Mouse (Mus musculus) myocyte (in vitro differentiated cells): ENCODE measurements at regions not wholly inside any gene's neighbourhood (a gene's known extent, or its start where the extent isn't known, plus 50 kb on each side); places are given as distances from the start of the nearest gene placed in this dataset.

Source experiments
- H3K27me3 ChIP-seq: one replicate; pipeline ENCODE4 v1.6.1; 2011; ENCODE audit not compliant: control insufficient read depth, insufficient read depth, insufficient read length
- H3K36me3 ChIP-seq: one replicate; pipeline ENCODE4 v1.6.1; 2011; ENCODE audit not compliant: control insufficient read depth, insufficient read depth
- H3K4me2 ChIP-seq: one replicate; pipeline ENCODE4 v1.6.1; 2011; ENCODE audit warnings: low read depth, control low read depth
- H3K4me3 ChIP-seq: one replicate; pipeline ENCODE4 v1.5.1; 2011; ENCODE audit warnings: mild to moderate bottlenecking, control low read depth, moderate library complexity
- H3K79me2 ChIP-seq: one replicate; pipeline ENCODE4 v1.6.1; 2011; ENCODE audit not compliant: control insufficient read depth, insufficient read depth
- H3ac ChIP-seq: one replicate; pipeline ENCODE4 v1.6.1; 2011; ENCODE audit not compliant: control insufficient read depth, insufficient read length
- CEBPB ChIP-seq: IDR thresholded peaks from 2 replicates; pipeline ENCODE4 v1.6.1; 2011; ENCODE audit warnings: mild to moderate bottlenecking, moderate library complexity; ENCODE audit not compliant: poor library complexity, insufficient read depth, severe bottlenecking
- E2F4 ChIP-seq: IDR thresholded peaks from one replicate; pipeline ENCODE4 v1.6.1; 2011; ENCODE audit warnings: mild to moderate bottlenecking, control low read depth, moderate library complexity; ENCODE audit not compliant: insufficient read depth
- MAX ChIP-seq: IDR thresholded peaks from one replicate; pipeline ENCODE4 v1.6.1; 2011; ENCODE audit warnings: low read depth, mild to moderate bottlenecking, control low read depth
- MYOD1 ChIP-seq, 3 experiments: IDR thresholded peaks; one replicate each; pipeline ENCODE4 v1.6.1; 2011; ENCODE audit warnings: control low read depth in 2 of 3, low read depth in 2 of 3, mild to moderate bottlenecking in 2 of 3, moderate library complexity in 1 of 3; ENCODE audit not compliant: insufficient read length in 2 of 3, control insufficient read depth in 1 of 3
- MYOG ChIP-seq, 3 experiments: IDR thresholded peaks; one replicate each; pipeline ENCODE4 v1.6.1; 2011; ENCODE audit warnings: control low read depth in 2 of 3, low read depth in 2 of 3, mild to moderate bottlenecking in 2 of 3; ENCODE audit not compliant: insufficient read length in 2 of 3, control insufficient read depth in 1 of 3, insufficient read depth in 1 of 3
- POLR2A ChIP-seq: IDR thresholded peaks from one replicate; pipeline ENCODE4 v1.6.1; 2011; ENCODE audit warnings: low read depth, mild to moderate bottlenecking, control low read depth, moderate library complexity; ENCODE audit not compliant: insufficient read length
- POLR2AphosphoS2 ChIP-seq: IDR thresholded peaks from one replicate; pipeline ENCODE4 v1.6.1; 2011; ENCODE audit warnings: low read depth, control low read depth; ENCODE audit not compliant: insufficient read length
- REST ChIP-seq: IDR thresholded peaks from one replicate; pipeline ENCODE4 v1.6.1; 2011; ENCODE audit warnings: mild to moderate bottlenecking, control low read depth, moderate library complexity; ENCODE audit not compliant: insufficient read depth, insufficient read length
- SRF ChIP-seq: IDR thresholded peaks from one replicate; pipeline ENCODE4 v1.6.1; 2011; ENCODE audit warnings: low read depth; ENCODE audit not compliant: control insufficient read depth, insufficient read length
- TCF12 ChIP-seq: IDR thresholded peaks from one replicate; pipeline ENCODE4 v1.6.1; 2011; ENCODE audit warnings: mild to moderate bottlenecking, control low read depth; ENCODE audit not compliant: poor library complexity, insufficient read depth, severe bottlenecking
- TCF3 ChIP-seq: IDR thresholded peaks from one replicate; pipeline ENCODE4 v1.6.1; 2011; ENCODE audit warnings: low read depth, control low read depth; ENCODE audit not compliant: insufficient read length

GRCm38 (mm10) chr11:71891181-71891580 lies 141.5 kb downstream of the Wscd1 start:
- H3K79me2 ChIP-seq, result no peaks in the 10 kb centered on the region
- TF ChIP-seq MAX, result no peak
- H3K4me3 ChIP-seq, result no peak overlapping the region
- no peaks in the 10 kb centered on the region for H3K36me3 ChIP-seq
- H3K4me2 ChIP-seq, result no peak overlapping the region
- H3K27me3 ChIP-seq, result peaks cover 5% of the 10 kb centered on the region
- no peak overlapping the region for H3ac ChIP-seq

DNA sequence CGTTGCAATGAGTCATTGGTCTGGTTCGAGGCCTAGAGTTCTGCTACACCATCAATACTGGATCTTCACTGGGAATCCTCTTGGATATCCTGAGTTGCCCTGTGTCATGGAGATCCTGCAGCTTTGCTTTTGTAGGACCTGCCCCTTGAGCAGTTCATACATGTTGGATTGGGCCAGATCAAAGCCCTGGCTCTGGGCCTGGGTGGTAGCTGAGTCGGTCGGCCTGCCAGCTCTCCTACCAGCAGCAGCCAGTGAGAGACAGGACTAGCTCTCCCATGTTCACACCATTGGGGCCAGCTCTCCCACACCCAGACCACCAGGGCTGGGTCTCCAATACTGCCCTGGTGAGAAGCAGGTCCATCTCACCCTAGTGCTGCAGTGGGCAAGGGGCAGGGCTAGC lies 139.4 kb downstream of the Wscd1 start:
- H3K27me3 ChIP-seq, result no peaks in the 10 kb centered on the region
- TF ChIP-seq MAX, result no peak
- TF ChIP-seq E2F4, result no peak
- no peak for TF ChIP-seq REST
- TF ChIP-seq CEBPB, result no peak
- TF ChIP-seq POLR2A, result no peak
- no peak for TF ChIP-seq SRF
- TF ChIP-seq POLR2AphosphoS2, result no peak
- TF ChIP-seq MYOG (IDR thresholded peaks at IDR 0.05; ENCODE audit: control insufficient read depth in 1 of 3, insufficient read depth in 1 of 3, insufficient read length in 2 of 3, low read depth in 2 of 3), result no peak
- TF ChIP-seq MYOD1 (IDR thresholded peaks at IDR 0.05; ENCODE audit: control insufficient read depth in 1 of 3, insufficient read length in 2 of 3, low read depth in 2 of 3), result no peak
- H3K36me3 ChIP-seq, result no peaks in the 10 kb centered on the region
- H3K4me3 ChIP-seq, result no peak overlapping the region
- H3ac ChIP-seq, result no peak overlapping the region
- no peak overlapping the region for H3K4me2 ChIP-seq
- H3K79me2 ChIP-seq, result no peaks in the 10 kb centered on the region

GRCm38 (mm10) chr11:71887211-71887610 lies 137.5 kb downstream of the Wscd1 start:
- Histone ChIP-seq H3K36me3 (no peaks in the 10 kb centered on the region), H3K27me3 (no peaks in the 10 kb centered on the region), H3K4me2 (no peak overlapping the region), H3K79me2 (no peaks in the 10 kb centered on the region), H3ac (no peak overlapping the region), H3K4me3 (no peak overlapping the region)
- no peak for TF ChIP-seq CEBPB
- no peak for TF ChIP-seq MAX
- no peak for TF ChIP-seq SRF
- no peak for TF ChIP-seq MYOD1 (IDR thresholded peaks at IDR 0.05; ENCODE audit: control insufficient read depth in 1 of 3, insufficient read length in 2 of 3, low read depth in 2 of 3)
- no peak for TF ChIP-seq POLR2AphosphoS2
- TF ChIP-seq TCF3, result no peak

GRCm38 (mm10) chr11:71886771-71887170 lies 137.1 kb downstream of the Wscd1 start:
- H3K4me3 ChIP-seq, result no peak overlapping the region
- H3K36me3 ChIP-seq, result no peaks in the 10 kb centered on the region
- TF ChIP-seq TCF12 (no peak), POLR2A (no peak), MAX (no peak), E2F4 (no peak), MYOG (IDR thresholded peaks at IDR 0.05; ENCODE audit: control insufficient read depth in 1 of 3, insufficient read depth in 1 of 3, insufficient read length in 2 of 3, low read depth in 2 of 3) (no peak)
- H3K4me2 ChIP-seq, result no peak overlapping the region
- H3K79me2 ChIP-seq, result no peaks in the 10 kb centered on the region
- no peak overlapping the region for H3ac ChIP-seq
- no peaks in the 10 kb centered on the region for H3K27me3 ChIP-seq

DNA sequence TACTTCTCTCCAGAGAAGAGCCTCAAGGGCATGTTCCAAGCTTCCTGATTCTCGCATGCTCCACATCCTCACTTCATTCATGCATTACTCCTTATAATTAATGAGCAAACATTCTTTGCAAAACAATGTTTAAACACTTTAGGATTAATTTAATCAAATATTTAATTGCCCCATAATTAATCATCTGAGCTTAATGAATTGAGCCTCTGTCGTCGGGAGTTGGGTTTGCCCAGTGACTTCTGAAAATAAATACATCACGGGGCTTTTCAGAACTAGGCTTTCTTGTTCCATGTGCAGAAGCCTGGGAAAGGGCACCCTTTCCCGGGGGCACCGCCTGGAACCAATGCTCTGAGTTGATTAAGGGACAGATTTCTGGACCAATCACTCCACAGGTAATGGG lies 135.1 kb downstream of the Wscd1 start:
- H3K36me3 ChIP-seq, result no peaks in the 10 kb centered on the region
- H3ac ChIP-seq, result no peak overlapping the region
- TF ChIP-seq POLR2A (no peak), POLR2AphosphoS2 (no peak), E2F4 (no peak), TCF12 (no peak)

DNA sequence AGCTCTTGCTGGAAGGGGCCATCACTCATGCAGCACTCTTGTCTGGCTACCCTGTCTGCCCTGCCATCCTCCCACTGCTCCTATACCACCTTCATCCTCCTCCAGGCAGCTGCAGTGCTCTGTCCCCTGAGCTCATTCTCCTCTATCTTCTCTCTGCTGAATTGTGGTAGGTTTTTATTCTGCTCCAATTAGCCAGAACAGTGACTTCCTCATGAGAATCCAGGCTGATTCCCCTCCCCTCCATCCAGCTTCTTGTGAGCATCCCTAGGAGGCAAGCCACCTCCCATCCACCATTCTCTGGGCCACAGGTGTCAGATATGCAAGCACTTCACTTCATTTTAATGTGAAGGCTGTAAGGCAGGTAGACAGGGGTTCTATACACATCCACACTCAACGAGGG lies 132.1 kb downstream of the Wscd1 start:
- H3K79me2 ChIP-seq, result no peaks in the 10 kb centered on the region
- H3K27me3 ChIP-seq, result no peaks in the 10 kb centered on the region
- H3ac ChIP-seq, result no peak overlapping the region
- H3K36me3 ChIP-seq, result no peaks in the 10 kb centered on the region
- no peak overlapping the region for H3K4me3 ChIP-seq
- TF ChIP-seq MYOD1 (IDR thresholded peaks at IDR 0.05; ENCODE audit: control insufficient read depth in 1 of 3, insufficient read length in 2 of 3, low read depth in 2 of 3), result no peak
- TF ChIP-seq TCF12, result no peak
- TF ChIP-seq SRF, result no peak
- no peak for TF ChIP-seq E2F4
- TF ChIP-seq CEBPB, result no peak
- no peak overlapping the region for H3K4me2 ChIP-seq

More for the DNA sequence above, 135.1 kb downstream of the Wscd1 start:
- H3K79me2 ChIP-seq, result no peaks in the 10 kb centered on the region
- no peak overlapping the region for H3K4me3 ChIP-seq
- no peaks in the 10 kb centered on the region for H3K27me3 ChIP-seq
- H3K4me2 ChIP-seq, result no peak overlapping the region
